Mouse (Mus musculus) cerebellum, adult 9-11 months (tissue): Measurements from ENCODE around the gene Sult1c2.
"Not testable (repeated sequence)": the region's sequence is repeated elsewhere in the genome, so short reads cannot be mapped to it uniquely, and the experiment has no call there.

Experiments used
- DNase-seq: peaks from one replicate; pipeline ENCODE4 v3.0.0; 2022

The Sult1c2 gene

GRCm38 (mm10) chr17:53846206-53846605, at the start of gene Sult1c2:
Gene Sult1c2 (minus strand): TSS chr17:53846339.
- DNase-seq = no peak

GRCm38 (mm10) chr17:53879006-53879675, 33.0 kb upstream of the Sult1c2 start:
- DNase-seq = not testable (repeated sequence)

GRCm38 (mm10) chr17:53874433-53874832, 28.3 kb upstream of the Sult1c2 start:
- DNase-seq = no peak

GRCm38 (mm10) chr17:53872192-53872591, 26.1 kb upstream of the Sult1c2 start:
- no peak for DNase-seq

- DNase-seq = no peak
These were observed 23.8 kb upstream of the Sult1c2 start for GRCm38 (mm10) chr17:53869931-53870330.

- DNase-seq = no peak
These were observed 19.3 kb upstream of the Sult1c2 start for GRCm38 (mm10) chr17:53865260-53865955.

- no peak for DNase-seq
These were observed 14.4 kb upstream of the Sult1c2 start for GRCm38 (mm10) chr17:53860548-53860947.

GRCm38 (mm10) chr17:53854992-53855391, 8.9 kb upstream of the Sult1c2 start:
- no peak for DNase-seq

- DNase-seq = no peak
These were observed 343 bp downstream of the Sult1c2 start for GRCm38 (mm10) chr17:53845796-53846195.

GRCm38 (mm10) chr17:53833366-53833765, 12.8 kb downstream of the Sult1c2 start:
- DNase-seq = peak; percentile 53

- not testable (repeated sequence) for DNase-seq
These were observed 42.2 kb downstream of the Sult1c2 start for GRCm38 (mm10) chr17:53803974-53804373.

GRCm38 (mm10) chr17:53783381-53783780, 62.8 kb downstream of the Sult1c2 start:
- no peak for DNase-seq
